Mouse (Mus musculus) thymus, adult 2 months (tissue): ENCODE results near the gene Mphosph10. TPM values are rescaled to one million over a fixed set of nuclear protein-coding genes. Genes with fewer than 3 reads are reported as not detected.
A peak's percentile ranks its signal among the peaks of the same experiment; 100 is the strongest.

Experiments
- DNase-seq: peaks from one replicate; pipeline ENCODE4 v3.0.0; 2021
- H3K27ac ChIP-seq: fragments of 200-500 bp; 2 replicates; pipeline ENCODE4 v1.5.1; 2012; ENCODE audit warnings: low read length, control low read depth; ENCODE audit not compliant: control insufficient read depth, insufficient read depth
- H3K27me3 ChIP-seq: fragments of 200-500 bp; 2 replicates; pipeline ENCODE4 v1.6.1; 2012; ENCODE audit warnings: mild to moderate bottlenecking, low read length, moderate library complexity, mixed read lengths; ENCODE audit not compliant: control insufficient read depth, insufficient read depth
- H3K36me3 ChIP-seq: fragments of 200-500 bp; 2 replicates; pipeline ENCODE4 v1.6.1; 2012; ENCODE audit warnings: mild to moderate bottlenecking, low read length, moderate library complexity; ENCODE audit not compliant: control insufficient read depth, insufficient read depth
- H3K4me1 ChIP-seq: fragments of 200-500 bp; replicated peaks from 2 replicates; pipeline ENCODE4 v1.6.1; 2012; ENCODE audit warnings: low read length; ENCODE audit not compliant: control insufficient read depth, insufficient read depth
- H3K4me3 ChIP-seq: fragments of 200-500 bp; 2 replicates; pipeline ENCODE4 v1.5.1; 2012; ENCODE audit warnings: mild to moderate bottlenecking, low read length, control low read depth, moderate library complexity; ENCODE audit not compliant: control insufficient read depth, insufficient read depth
- CTCF ChIP-seq: fragments of 200-500 bp; IDR thresholded peaks from 2 replicates; pipeline ENCODE4 v1.5.1; 2012; ENCODE audit warnings: mild to moderate bottlenecking, control low read depth, low read length, moderate library complexity, borderline replicate concordance; ENCODE audit not compliant: control insufficient read depth, poor library complexity, insufficient read depth; ENCODE audit errors: extremely low read depth
- POLR2A ChIP-seq: fragments of 200-500 bp; IDR thresholded peaks from 2 replicates; pipeline ENCODE4 v1.6.1; 2012; ENCODE audit warnings: mild to moderate bottlenecking, low read length, control low read depth, moderate library complexity; ENCODE audit not compliant: control insufficient read depth, poor library complexity, insufficient read depth; ENCODE audit errors: extremely low read depth
- WGBS: fragments of 180-500 bp; shearing (Covaris S2); methylation state at CpG from one replicate; pipeline ENCODE4 v1.1.7; 2018; 5-methylcytosine and 5-hydroxymethylcytosine counted together
- polyA plus RNA-seq: library from polyadenylated mRNA; depleted of rRNA; stranded (reverse); fragments of >200 nt; gene quantifications from 2 replicates; pipeline ENCODE4 v1.2.3, GENCODE M21; 2012

Gene Mphosph10
- polyA plus RNA-seq, 1 experiment: 1.8 TPM

DNA sequence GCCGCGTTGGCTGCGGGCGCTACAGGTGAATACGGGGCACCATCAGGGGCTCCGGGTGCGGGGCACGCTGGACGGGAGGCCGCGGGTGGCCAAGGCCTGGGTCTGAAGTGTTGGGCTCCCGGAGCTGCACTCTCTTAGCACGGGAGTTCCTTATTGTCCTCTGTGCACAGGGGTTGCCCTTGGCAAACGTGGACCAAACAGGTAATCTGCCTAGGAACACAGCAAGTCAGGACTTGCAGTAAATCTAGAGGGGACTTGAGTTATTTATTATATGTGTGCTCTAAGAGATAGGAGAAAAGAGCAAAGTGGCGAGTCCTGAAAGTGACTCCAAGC is 717 bp upstream of the Mphosph10 start:
- Histone ChIP-seq H3K4me1 (peaks cover 5% of the 10 kb centered on the region), H3K36me3 (peaks cover 19% of the 10 kb centered on the region), H3K4me3 (peak overlapping the region; percentile 93), H3K27me3 (no peaks in the 10 kb centered on the region), H3K27ac (no peak overlapping the region)
- under 1% methylated on average over 15 of the region's 15 CpGs for WGBS
- TF ChIP-seq CTCF: no peak
- TF ChIP-seq POLR2A: no peak
- DNase-seq: no peak

DNA sequence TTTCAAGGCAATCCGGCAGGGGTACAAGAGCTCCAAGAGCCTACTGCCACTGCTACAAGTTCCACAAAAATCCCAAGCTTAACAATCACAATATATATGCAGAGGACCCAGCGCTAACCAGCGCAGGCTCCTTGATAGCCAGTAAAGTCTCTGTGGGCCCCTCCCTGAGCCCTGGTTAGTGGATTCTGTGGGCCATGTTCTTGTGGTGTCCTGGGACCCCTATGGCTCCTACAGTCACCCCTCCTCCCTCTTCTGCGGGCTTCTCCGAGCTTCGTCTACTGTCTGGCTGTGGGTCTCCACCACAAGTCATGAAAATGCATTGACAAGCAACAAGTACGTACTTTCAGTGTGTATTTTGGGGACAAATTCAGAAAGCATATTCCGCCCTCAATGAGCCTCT is 589 bp downstream of the Mphosph10 start:
- peak; percentile 22 for DNase-seq
- H3K4me3 ChIP-seq: peak overlapping the region; percentile 93
- H3K36me3 ChIP-seq: peaks cover 30% of the 10 kb centered on the region
- WGBS: 3% methylated on average over 8 of the region's 8 CpGs
- no peaks in the 10 kb centered on the region for H3K27me3 ChIP-seq
- H3K4me1 ChIP-seq: peaks cover 5% of the 10 kb centered on the region
- no peak for TF ChIP-seq CTCF
- TF ChIP-seq POLR2A: no peak
- H3K27ac ChIP-seq: peak overlapping the region; percentile 4; the same call in 1 of the 2 replicates

DNA sequence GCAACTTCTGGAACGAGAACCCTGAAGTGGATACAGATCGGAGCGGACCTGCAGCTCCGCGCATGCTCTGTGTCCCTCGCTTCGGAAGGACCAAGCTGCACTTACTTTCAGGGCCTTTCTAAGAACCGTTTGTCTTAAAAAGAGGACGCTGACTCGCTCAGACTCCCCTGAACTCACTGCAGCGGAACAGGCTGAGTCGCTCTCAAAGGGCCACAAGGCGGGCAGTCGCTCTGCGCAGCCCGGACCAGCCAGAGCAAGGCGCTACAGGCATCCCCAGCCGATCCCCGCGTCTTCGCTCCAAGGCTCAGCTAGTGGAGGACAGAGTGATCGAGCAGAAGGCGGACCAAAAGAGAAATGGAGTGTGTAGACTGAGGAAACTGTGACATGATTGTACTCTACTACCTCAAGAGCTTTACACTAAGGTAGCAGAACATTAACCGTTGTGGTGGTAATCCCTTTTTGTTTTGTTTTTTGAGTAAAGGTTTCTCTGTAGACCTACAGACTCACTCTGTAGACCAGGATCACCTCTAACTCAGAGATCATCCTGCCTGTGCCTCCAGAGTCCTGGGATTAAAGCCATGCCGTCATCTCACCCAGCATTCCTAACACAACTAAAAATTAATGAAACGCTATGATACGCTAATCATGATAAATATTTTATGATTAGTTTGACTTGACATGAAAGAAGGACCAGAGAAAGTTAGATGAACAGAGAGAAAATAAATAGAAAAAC is 18.1 kb downstream of the Mphosph10 start, which contains the start of gene Fan1:
Gene Fan1 (minus strand): TSS at position 266 of the 733 bp plus-strand sequence.
- DNase-seq: peak; percentile 94
- H3K27ac ChIP-seq: peak within 1 kb of the TSS; percentile 94
- H3K36me3 ChIP-seq: peaks cover 27% of the 10 kb centered on the region
- peak within 1 kb of the TSS; percentile 95 for H3K4me3 ChIP-seq
- peak; percentile 82 for TF ChIP-seq POLR2A
- no peak for TF ChIP-seq CTCF
- 0 out of 2 replicates have a peak, but pooled peaks cover 2% of the 10 kb centered on the region for H3K4me1 ChIP-seq
- WGBS: 7% methylated on average over 27 of the region's 27 CpGs
- no peaks in the 10 kb centered on the region for H3K27me3 ChIP-seq

DNA sequence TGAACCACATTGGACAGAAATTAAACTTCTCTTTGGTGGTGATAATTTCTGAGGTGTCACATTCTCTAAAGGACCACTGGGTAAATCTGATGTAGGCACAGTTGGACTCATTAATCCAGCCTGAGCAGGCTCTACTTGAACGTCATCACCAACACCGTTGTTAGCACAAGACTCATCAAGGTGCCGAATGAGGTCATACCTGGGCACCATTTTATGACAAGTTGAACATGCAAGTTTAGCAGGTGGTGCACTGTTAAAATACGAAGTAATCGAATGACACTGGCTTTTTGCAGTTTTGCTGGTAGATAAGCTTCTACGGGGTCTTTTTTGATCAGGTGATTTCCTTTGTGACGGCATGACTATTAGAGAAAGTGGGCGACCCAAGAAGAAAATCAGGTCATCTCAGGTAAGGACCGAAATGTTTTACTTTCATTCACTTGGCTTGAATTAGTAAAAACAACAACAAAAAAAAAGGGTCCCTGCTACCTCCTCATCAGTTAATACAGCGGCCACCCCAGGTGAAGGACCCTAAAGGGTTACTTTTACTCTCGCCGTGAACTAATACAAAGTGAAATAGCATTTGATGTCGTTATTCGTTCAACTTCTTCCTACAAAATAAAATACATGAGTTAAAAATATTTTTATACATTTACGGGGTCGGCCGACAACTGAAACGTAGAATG is 18.8 kb downstream of the Mphosph10 start:
- Histone ChIP-seq H3K27ac (peak overlapping the region; percentile 94), H3K36me3 (peaks cover 24% of the 10 kb centered on the region), H3K27me3 (no peaks in the 10 kb centered on the region), H3K4me3 (peak overlapping the region; percentile 95), H3K4me1 (0 out of 2 replicates have a peak, but pooled peaks cover 2% of the 10 kb centered on the region)
- peak; percentile 13 for DNase-seq
- TF ChIP-seq POLR2A (no peak), CTCF (no peak)
- WGBS: 8% methylated on average over 18 of the region's 18 CpGs

DNA sequence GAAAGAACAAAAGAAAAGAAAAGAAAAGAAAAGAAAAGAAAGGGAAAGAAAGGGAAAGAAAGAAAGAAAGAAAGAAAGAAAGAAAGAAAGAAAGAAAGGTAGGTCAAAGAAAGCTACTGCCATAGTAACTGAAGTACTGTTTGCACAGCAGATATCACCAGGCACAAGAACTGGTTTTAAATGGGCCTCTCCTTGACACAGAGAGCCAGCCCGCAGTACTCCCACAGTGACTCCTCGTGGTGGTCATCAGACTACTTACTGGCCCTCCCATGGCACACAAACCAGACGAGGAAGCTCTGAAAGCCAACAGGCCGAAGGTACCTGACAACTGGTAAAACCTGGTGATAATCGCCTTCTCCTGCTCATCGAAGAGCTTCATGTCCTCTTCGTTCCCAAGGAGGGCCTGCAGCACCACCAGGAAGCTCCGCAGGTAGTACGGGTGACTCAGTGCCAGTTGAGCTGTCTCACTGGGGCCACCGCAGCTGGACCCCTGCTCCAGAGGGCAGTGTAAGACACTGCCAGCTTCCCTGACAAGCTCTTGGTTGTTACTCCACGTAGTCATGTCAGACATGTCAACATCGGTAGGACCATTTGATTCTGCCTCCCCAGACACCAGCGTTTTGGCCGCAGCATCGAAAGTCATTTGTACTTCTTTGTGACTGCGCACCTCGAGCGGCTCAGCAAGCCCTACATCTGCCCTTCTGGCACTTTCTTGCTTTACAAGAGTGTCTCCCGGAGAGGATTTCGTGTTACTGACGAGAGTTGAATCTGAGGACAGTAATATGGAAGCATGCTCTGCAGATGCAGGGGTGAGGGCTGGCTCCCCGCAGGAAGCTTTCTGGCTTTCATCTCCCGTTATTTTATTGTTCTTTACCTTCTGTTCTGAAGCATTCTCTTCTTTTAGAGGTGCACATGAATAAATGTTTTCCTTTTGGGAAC is 19.9 kb downstream of the Mphosph10 start:
- Histone ChIP-seq H3K27ac (no peak overlapping the region), H3K27me3 (no peaks in the 10 kb centered on the region), H3K4me1 (0 out of 2 replicates have a peak, but pooled peaks cover 2% of the 10 kb centered on the region), H3K36me3 (peaks cover 13% of the 10 kb centered on the region), H3K4me3 (no peak overlapping the region)
- no peak for TF ChIP-seq POLR2A
- no peak for TF ChIP-seq CTCF
- 95% methylated on average over 23 of the region's 23 CpGs for WGBS
- DNase-seq: no peak

DNA sequence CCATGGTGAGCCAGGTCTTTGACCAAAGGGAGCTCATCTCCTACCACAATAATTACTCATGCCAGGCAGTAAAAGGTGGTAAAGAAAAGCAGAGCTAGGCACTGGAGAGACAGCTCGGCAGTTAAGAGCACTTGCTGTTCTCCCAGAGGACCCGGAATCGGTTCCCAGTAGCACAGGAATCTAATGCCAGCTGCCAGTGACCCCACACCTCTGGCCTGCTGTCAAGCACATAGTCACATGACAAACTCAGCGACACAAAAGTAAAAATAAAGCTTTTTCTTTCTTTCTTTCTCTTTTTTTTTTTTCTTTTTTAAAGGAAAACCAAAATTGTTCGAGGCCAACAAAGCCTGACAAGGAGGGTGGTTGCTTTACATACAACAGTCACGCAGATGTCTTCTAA is 22.2 kb downstream of the Mphosph10 start:
- 0 out of 2 replicates have a peak, but pooled peaks cover 2% of the 10 kb centered on the region for H3K4me1 ChIP-seq

More for the DNA sequence above, 22.2 kb downstream of the Mphosph10 start:
- Histone ChIP-seq H3K27ac (no peak overlapping the region), H3K4me3 (no peak overlapping the region), H3K27me3 (no peaks in the 10 kb centered on the region), H3K36me3 (0 out of 2 replicates have a peak, but pooled peaks cover 4% of the 10 kb centered on the region)
- 92% methylated on average over 6 of the region's 6 CpGs for WGBS
- TF ChIP-seq CTCF (no peak), POLR2A (no peak)
- no peak for DNase-seq
